Mouse (Mus musculus): ENCODE data around the gene Ucn2. TPM values are rescaled to one million over a fixed set of nuclear protein-coding genes. Genes with fewer than 3 reads are reported as not detected.

Gene Ucn2
- polyA plus RNA-seq, 1 experiment: 0.09 TPM

DNA sequence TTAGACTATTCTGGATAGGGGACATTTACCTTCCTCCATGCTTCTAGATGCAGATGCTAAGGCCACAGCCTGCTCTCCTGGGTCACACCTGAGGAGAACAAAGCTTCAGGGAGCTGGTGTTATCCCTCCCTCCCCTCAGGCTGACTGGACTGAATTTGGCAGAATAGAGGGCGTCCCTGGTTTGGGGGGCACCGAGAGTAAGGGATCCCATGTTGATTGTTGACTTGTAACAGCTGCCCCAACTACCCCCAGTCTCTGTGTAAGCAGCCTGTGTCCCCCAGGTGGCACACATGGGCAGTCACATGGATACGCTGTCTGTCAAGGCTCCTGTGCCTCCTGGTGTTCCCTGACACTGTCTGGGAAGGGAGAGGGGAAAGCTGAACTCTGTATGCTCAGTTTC lies 42.6 kb downstream of the Ucn2 start:
- no peak for DNase-seq (ENCODE audit: low read depth, low spot score)
- 91% methylated on average over 3 of the region's 3 CpGs for WGBS

DNA sequence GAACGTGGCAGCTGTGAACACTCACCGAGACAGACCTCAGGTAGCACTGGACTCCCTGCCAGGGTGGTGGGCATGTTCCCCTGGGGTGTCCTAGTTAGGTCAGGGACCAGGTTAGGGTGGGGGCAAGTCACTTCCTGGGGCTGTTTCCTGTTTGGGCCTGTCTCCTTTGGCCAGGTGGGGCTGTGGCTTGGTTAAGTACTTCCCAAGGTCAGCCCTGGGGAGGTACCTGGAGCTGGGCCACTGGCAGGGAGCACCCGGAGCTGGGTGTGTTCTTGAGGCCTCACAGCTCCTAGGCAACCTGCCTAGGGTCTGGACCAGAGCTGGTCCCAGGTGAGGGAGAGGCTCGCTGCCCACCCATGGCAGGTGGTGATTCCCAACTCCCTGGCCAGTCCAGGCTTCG lies 43.1 kb downstream of the Ucn2 start:
- DNase-seq (ENCODE audit: low read depth, low spot score): no peak

DNA sequence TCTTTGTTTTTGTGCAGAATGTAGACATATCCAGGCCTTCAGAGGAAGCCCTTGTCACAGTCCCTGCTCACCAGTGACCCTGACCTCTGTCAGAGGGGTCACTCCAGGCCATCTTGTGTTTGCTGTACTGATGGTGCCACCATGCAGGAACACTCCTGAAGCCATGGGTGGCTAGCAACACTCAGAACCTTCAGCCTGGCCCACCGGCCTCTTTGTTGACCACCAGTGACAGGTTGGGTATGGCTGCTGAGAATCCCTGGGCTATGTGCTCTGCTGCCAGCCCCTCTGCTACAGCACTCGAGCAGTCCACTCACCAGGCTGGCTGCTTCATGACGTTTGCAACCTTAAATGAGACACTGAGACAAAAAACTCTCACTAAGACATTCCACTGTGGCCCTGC lies 44.5 kb downstream of the Ucn2 start:
- 78% methylated on average over 3 of the region's 3 CpGs for WGBS
- DNase-seq (ENCODE audit: low read depth, low spot score): no peak

More for the DNA sequence above, 43.1 kb downstream of the Ucn2 start:
- 30% methylated on average over 5 of the region's 5 CpGs for WGBS

DNA sequence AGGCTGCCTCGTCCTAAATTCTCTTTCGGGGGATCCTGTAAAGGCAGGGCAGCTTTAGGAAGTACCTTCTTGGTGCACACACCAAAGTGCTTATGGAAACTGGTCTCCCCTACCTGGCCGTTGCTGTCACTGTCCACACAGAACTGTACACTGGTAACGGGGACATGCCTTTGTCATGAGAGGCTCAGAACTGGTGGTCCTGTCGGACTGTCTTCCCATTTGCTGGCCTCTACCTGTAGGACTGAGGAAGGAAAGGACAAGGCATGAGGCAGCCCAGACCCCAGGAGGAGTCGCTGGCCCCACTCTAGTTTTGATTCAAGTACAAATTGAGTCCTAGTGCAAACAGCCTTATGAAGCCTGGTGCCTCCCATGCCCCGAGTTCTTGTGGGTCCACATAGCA lies 45.2 kb downstream of the Ucn2 start:
- no peak for DNase-seq (ENCODE audit: low read depth, low spot score)
- 94% methylated on average over 7 of the region's 7 CpGs for WGBS

DNA sequence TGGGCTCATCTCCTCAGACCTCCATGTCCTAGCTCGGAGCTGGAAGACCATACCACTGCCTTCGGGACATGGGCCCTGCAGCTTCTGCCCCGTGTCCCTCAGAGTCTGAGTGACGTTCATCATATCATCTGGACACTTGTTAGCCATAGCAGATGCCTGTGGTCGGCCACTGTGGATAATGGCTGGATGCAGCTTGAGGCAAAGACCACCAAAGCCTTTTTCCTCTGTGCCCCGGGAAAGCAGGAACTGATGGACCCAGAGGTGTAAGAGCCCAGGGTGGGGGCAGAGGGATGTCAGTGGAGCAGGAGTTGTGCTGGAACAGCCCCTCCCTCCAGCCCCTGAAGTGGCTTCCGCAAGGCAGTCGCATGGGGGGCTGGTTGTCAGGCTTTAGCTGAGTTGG lies 45.9 kb downstream of the Ucn2 start:
- WGBS: 89% methylated on average over 8 of the region's 8 CpGs
- DNase-seq (ENCODE audit: low read depth, low spot score): no peak

DNA sequence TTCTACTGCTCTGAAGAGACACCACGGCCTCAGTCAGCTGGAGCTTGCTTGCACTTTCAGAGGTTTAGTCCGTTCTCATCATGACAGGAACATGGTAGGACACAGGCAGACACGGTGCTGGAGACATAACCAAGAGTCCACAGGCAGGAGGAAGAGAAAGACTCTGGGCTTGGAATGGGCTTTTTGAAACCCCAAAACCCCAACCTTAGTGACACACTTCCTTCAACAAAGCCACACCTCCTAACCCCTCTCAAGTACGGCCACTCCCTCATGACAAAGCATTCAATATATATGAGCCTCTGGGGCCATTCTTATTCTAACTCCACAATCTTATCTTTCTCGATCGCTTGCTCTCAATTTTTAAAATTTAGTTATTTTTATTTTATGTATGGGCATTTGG lies 46.6 kb downstream of the Ucn2 start:
- 64% methylated on average over 6 of the region's 6 CpGs for WGBS
- no peak for DNase-seq (ENCODE audit: low read depth, low spot score)

Other genes with a start within 250 kb of the Ucn2 start
- 39.4 and 49.2 TPM in 2 replicates for gene Ip6k2, start 202.2 kb upstream of the Ucn2 start, polyA plus RNA-seq (2012; rRNA removed)
- 9.6 and 11.2 TPM in 2 replicates for gene Nckipsd, start 177.6 kb upstream of the Ucn2 start, polyA plus RNA-seq (2012; rRNA removed)
- gene Celsr3, start 159.7 kb upstream of the Ucn2 start, polyA plus RNA-seq (2012; rRNA removed): 0.79 and 0.95 TPM in 2 replicates
- 598 and 654 TPM in 2 replicates for gene Slc26a6, start 132.7 kb upstream of the Ucn2 start, polyA plus RNA-seq (2012; rRNA removed)
- gene Tmem89, start 71.4 kb upstream of the Ucn2 start, polyA plus RNA-seq (2012; rRNA removed): 6.7 and 9.8 TPM in 2 replicates
- 866 and 953 TPM in 2 replicates for gene Uqcrc1, start 49.4 kb upstream of the Ucn2 start, polyA plus RNA-seq (2012; rRNA removed)
- 1.0 and 1.3 TPM in 2 replicates for gene Col7a1, start 32.4 kb upstream of the Ucn2 start, polyA plus RNA-seq (2012; rRNA removed)
- 68.2 and 119 TPM in 2 replicates for gene Pfkfb4, start 5.8 kb downstream of the Ucn2 start, polyA plus RNA-seq (2012; rRNA removed)
- 334 and 413 TPM in 2 replicates for gene Shisa5, start 52.6 kb downstream of the Ucn2 start, polyA plus RNA-seq (2012; rRNA removed)
- gene Trex1, start 73.7 kb downstream of the Ucn2 start, polyA plus RNA-seq (2012; rRNA removed): 65.2 and 93.3 TPM in 2 replicates
- 11.7 and 13.7 TPM in 2 replicates for gene Atrip, start 88.1 kb downstream of the Ucn2 start, polyA plus RNA-seq (2012; rRNA removed)
- 11.3 and 12.1 TPM in 2 replicates for gene Ccdc51, start 96.5 kb downstream of the Ucn2 start, polyA plus RNA-seq (2012; rRNA removed)
- gene Tma7, start 96.6 kb downstream of the Ucn2 start, polyA plus RNA-seq (2012; rRNA removed): 48.8 and 51.7 TPM in 2 replicates
- gene Plxnb1, start 109.4 kb downstream of the Ucn2 start, polyA plus RNA-seq (2012; rRNA removed): 2.5 and 3.4 TPM in 2 replicates
- not detected in 2 replicates for gene Fbxw21, start 176.0 kb downstream of the Ucn2 start, polyA plus RNA-seq (2012; rRNA removed)
- not detected in 2 replicates for gene Fbxw13, start 210.0 kb downstream of the Ucn2 start, polyA plus RNA-seq (2012; rRNA removed)
- not detected in 2 replicates for gene Fbxw20, start 248.7 kb downstream of the Ucn2 start, polyA plus RNA-seq (2012; rRNA removed)